Mouse (Mus musculus) kidney, adult 2 months (tissue): ENCODE measurements around the gene B4galnt1. TPM values are rescaled to one million over a fixed set of nuclear protein-coding genes. Genes with fewer than 3 reads are reported as not detected.

Experiments
- DNase-seq: peaks from one replicate; pipeline ENCODE4 v3.0.0; 2021
- H3K27ac ChIP-seq: fragments of 200-500 bp; 2 replicates; pipeline ENCODE4 v1.5.1; 2012; ENCODE audit warnings: low read depth, low read length, control low read depth, inconsistent platforms; ENCODE audit not compliant: insufficient read depth
- H3K27me3 ChIP-seq: fragments of 200-500 bp; replicated peaks from 2 replicates; pipeline ENCODE4 v1.6.1; 2012; ENCODE audit warnings: mild to moderate bottlenecking, moderate library complexity, low read length, inconsistent platforms; ENCODE audit not compliant: control insufficient read depth, insufficient read depth
- H3K36me3 ChIP-seq: fragments of 200-500 bp; 2 replicates; pipeline ENCODE4 v1.6.1; 2012; ENCODE audit warnings: mild to moderate bottlenecking, moderate library complexity, low read length, inconsistent platforms; ENCODE audit not compliant: control insufficient read depth, insufficient read depth
- H3K4me1 ChIP-seq: fragments of 200-500 bp; 2 replicates; pipeline ENCODE4 v1.6.1; 2011; ENCODE audit warnings: low read length; ENCODE audit not compliant: control insufficient read depth, insufficient read depth
- H3K4me3 ChIP-seq: fragments of 200-500 bp; 2 replicates; pipeline ENCODE4 v1.5.1; 2011; ENCODE audit warnings: mild to moderate bottlenecking, low read depth, low read length, control low read depth; ENCODE audit not compliant: insufficient read depth
- CTCF ChIP-seq: fragments of 200-500 bp; conservative IDR thresholded peaks from 2 replicates; pipeline ENCODE4 v1.5.1; 2011; ENCODE audit warnings: low read depth, mild to moderate bottlenecking, control low read depth, low read length, moderate library complexity, mixed read lengths; ENCODE audit not compliant: insufficient read depth, insufficient read length
- POLR2A ChIP-seq: fragments of 200-500 bp; IDR thresholded peaks from one replicate; pipeline ENCODE4 v1.6.1; 2011; ENCODE audit warnings: low read depth, low read length, control low read depth
- WGBS: fragments of 180-500 bp; shearing (Covaris S2); methylation state at CpG from one replicate; pipeline ENCODE4 v1.1.7; 2018; 5-methylcytosine and 5-hydroxymethylcytosine counted together
- polyA plus RNA-seq: library from polyadenylated mRNA; depleted of rRNA; stranded (reverse); fragments of >200 nt; gene quantifications from 2 replicates; pipeline ENCODE4 v1.2.3, GENCODE M21; 2012

B4galnt1 gene
- polyA plus RNA-seq, 1 experiment = 27.5 TPM

DNA sequence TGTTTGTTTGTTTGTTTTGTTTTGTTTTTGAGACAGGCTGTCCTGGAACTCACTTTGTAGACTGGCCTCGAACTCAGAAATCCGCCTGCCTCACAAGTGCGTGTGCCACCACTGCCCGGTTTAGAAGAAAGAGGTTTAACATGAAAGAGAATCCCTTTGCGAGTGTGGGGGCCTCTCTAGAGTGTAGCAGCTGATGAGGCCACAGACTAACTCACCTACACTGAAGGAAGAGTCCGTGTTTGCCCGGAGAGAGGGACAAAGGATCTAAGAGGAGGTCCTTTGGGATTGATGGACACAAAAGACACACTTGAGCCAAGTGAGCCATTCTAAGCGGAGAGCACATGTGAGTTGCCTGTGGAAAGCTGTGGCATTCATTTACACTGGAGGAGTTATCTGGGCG is 12.2 kb downstream of the B4galnt1 start:
- Histone ChIP-seq H3K4me1 (peaks cover 4% of the 10 kb centered on the region; the same call in 1 of the 2 replicates), H3K27me3 (no peaks in the 10 kb centered on the region), H3K36me3 (no peaks in the 10 kb centered on the region), H3K4me3 (no peak overlapping the region), H3K27ac (no peak overlapping the region)
- no peak for TF ChIP-seq CTCF
- TF ChIP-seq POLR2A = no peak
- 30% methylated on average over 9 of the region's 9 CpGs for WGBS
- no peak for DNase-seq

DNA sequence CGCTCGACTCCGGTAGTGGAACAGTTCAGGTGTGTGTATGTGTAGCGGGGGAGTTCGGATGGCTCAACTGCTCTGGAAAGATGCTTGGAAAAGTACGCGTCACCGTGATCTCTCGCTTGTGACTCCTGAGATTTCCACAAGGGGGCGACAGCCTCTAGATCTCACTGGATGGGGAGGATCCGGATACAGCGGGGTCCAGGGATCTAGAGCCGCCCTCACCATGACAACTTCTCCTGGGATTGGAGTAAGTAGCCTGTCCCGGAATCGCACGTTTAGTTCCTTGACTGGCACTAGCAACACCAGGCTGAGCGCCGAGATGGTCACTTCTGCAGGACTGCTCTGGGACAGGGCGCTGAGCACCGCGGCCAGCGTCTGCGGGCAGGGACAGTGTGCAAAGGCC is 12.7 kb downstream of the B4galnt1 start:
- Histone ChIP-seq H3K27ac (no peak overlapping the region), H3K4me1 (peaks cover 4% of the 10 kb centered on the region; the same call in 1 of the 2 replicates), H3K4me3 (peak overlapping the region; percentile 24), H3K36me3 (no peaks in the 10 kb centered on the region), H3K27me3 (no peaks in the 10 kb centered on the region)
- TF ChIP-seq POLR2A (no peak), CTCF (peak; percentile 84)
- WGBS = 2% methylated on average over 23 of the region's 23 CpGs
- DNase-seq = peak; percentile 72

DNA sequence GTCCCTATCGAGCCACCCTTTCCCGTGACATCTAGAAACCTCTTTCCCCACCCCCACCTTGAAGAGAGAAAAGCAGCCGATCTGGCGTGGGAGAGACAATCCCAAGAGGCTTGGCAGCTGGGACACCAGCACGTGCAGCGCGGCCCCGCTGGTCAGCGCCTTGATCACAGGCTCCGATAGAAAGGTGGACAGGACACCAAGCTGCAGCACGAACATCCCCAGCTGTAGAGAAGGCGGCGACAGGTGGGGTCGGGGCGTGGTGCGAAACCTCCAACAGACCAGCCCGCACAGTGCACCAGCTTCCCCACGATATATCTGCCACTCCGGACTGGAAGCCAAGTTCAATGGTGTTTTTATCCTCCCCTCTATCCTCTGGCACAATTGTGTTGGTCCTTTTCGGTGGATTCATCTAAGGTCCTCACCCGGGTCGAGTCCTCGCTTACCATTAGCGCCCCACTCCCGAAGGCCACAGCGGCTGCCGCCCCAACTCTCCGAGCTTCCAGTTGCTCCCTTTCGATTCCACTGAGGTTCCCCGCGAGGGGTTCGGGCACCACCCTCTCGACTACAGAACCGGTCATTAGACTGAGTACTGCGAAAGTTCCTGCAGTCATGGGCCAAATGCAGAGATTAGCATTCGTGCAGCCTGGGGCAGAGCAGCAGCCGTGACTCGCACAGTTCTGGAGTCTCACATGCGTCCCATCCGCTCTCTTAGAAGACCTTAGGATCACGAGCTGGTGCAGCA is 13.4 kb downstream of the B4galnt1 start:
- Histone ChIP-seq H3K36me3 (no peaks in the 10 kb centered on the region), H3K4me3 (peak overlapping the region; percentile 24; the same call in 1 of the 2 replicates), H3K4me1 (peaks cover 4% of the 10 kb centered on the region; the same call in 1 of the 2 replicates), H3K27ac (no peak overlapping the region), H3K27me3 (no peaks in the 10 kb centered on the region)
- peak; percentile 34 for DNase-seq
- 7% methylated on average over 41 of the region's 41 CpGs for WGBS
- TF ChIP-seq CTCF (no peak), POLR2A (no peak)

DNA sequence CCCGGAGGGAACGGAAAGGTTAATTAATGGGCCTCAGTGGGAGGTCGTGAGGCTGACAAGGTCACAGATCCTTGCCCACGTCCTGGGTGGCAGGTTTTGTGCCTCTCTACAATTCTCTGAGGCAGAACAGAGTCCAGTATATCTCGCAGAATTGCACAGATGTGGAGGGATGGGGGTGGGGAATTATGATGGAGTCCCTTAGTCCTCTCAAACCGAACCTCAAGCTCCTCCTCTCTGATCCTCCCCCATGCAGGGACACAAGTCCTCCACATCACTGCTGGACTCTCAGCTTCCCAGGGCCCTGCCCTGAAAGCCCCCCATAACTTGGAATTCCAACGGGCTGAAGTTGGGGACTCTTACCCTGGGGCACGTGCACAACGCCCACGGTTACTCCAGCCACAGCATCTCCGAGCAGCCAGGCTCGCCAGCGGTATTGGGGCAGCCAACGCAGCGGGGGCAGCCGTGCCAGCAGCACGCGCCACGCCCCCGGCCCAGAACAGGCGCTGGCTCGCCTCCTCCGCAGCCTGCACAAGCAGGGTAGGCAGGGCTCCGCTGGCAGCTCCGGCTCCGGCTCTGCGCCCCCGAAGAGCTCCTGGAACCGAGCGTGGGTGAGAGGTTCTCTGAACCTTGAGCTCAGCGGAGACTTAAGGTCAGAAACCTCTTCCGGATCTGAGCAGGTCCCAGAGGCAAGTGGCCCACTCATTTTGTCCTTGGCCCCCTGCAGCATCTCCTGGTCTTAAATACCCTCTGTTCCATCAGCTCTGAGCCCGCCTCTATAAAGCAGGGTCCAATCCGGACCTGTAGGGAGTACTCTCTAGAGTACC is 15.1 kb downstream of the B4galnt1 start, which contains the start of gene Slc26a10:
TSS of gene Slc26a10 (minus strand) at position 775 of the 824 bp plus-strand sequence.
- WGBS = 8% methylated on average over 34 of the region's 34 CpGs
- Histone ChIP-seq H3K36me3 (no peaks in the 10 kb centered on the region), H3K4me1 (peaks cover 4% of the 10 kb centered on the region; the same call in 1 of the 2 replicates), H3K27ac (no peak within 1 kb of the TSS), H3K4me3 (no peak within 1 kb of the TSS), H3K27me3 (no peaks in the 10 kb centered on the region)
- TF ChIP-seq CTCF = no peak
- TF ChIP-seq POLR2A = no peak
- DNase-seq = no peak

DNA sequence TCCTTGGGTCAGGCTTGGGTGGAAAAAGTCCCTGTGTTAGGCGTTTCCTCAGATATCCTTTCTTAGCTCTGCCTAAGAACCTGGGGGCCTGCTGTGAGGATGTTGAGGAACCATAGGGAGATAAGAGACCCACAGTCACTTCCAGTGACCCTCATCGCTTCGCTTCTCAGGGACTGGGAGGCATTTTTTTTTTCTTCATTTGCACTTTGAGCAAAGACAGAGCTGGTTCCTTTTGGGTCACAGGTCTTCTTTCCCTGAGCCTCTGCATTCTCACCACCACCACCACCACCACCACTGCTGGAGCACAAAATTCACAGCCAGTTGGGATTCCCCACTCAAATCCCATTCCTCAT is 15.6 kb downstream of the B4galnt1 start:
- H3K36me3 ChIP-seq = no peaks in the 10 kb centered on the region
- H3K27ac ChIP-seq = no peak overlapping the region
- H3K27me3 ChIP-seq = no peaks in the 10 kb centered on the region
- peaks cover 4% of the 10 kb centered on the region; the same call in 1 of the 2 replicates for H3K4me1 ChIP-seq
- 69% methylated on average over 3 of the region's 3 CpGs for WGBS
- no peak overlapping the region for H3K4me3 ChIP-seq
- DNase-seq = no peak
- TF ChIP-seq CTCF = no peak
- no peak for TF ChIP-seq POLR2A

DNA sequence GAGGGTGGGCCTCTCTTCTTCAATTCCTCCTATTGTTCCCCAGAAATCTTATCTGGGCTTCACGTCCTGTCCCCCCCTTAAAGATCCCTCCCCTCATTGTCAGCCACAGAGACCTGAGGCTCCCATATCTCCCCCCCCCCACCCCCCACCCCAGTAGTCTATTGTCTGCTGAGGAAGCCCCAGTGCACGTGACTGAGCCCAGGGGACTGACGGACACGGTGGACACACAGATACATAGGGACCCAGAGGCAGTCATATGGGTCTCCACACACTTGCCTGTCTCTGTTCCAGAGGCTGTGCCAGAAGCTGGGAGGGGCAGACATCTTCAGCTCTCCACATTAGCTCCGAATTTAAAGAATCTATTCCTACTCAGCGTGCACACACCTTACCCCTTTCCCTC is 16.5 kb downstream of the B4galnt1 start:
- 78% methylated on average over 6 of the region's 6 CpGs for WGBS
- DNase-seq = no peak

DNA sequence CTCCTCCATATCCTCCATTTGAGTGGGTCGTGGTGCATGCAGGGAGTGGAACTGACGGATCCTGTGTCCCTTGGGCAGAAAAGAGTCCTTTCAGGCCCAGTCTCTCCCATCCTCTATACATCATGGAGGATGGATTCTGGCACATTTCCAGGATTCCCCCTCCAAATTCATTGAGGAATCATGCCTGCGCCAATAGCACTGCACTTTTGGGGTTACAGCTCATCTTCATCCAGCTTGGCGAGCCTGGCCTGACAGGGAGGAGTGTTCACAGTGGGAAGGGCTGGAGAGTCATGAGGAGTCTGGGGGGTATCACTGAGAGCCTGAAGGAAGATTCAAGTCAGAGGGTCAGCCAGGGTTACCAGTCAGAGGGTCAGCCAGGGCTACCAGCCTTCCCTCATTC is 17.6 kb downstream of the B4galnt1 start:
- 89% methylated on average over 4 of the region's 4 CpGs for WGBS
- TF ChIP-seq POLR2A = no peak
- no peak for TF ChIP-seq CTCF
- peaks cover 4% of the 10 kb centered on the region; the same call in 1 of the 2 replicates for H3K4me1 ChIP-seq
- H3K4me3 ChIP-seq = no peak overlapping the region
- no peak overlapping the region for H3K27ac ChIP-seq
- H3K27me3 ChIP-seq = no peaks in the 10 kb centered on the region
- H3K36me3 ChIP-seq = no peaks in the 10 kb centered on the region
- no peak for DNase-seq

More for the DNA sequence above, 16.5 kb downstream of the B4galnt1 start:
- Histone ChIP-seq H3K4me1 (peaks cover 4% of the 10 kb centered on the region; the same call in 1 of the 2 replicates), H3K27ac (no peak overlapping the region), H3K36me3 (no peaks in the 10 kb centered on the region), H3K4me3 (no peak overlapping the region), H3K27me3 (no peaks in the 10 kb centered on the region)
- TF ChIP-seq CTCF (no peak), POLR2A (no peak)
